Mouse (Mus musculus) hindbrain, embryonic 16.5 days (tissue): Measurements from ENCODE around the gene Bmf. TPM values are rescaled to one million over a fixed set of nuclear protein-coding genes. Genes with fewer than 3 reads are reported as not detected.

Experiments
- ATAC-seq: fragments of 200-750 bp; cut with Nextera tagmentation; 2 replicates; pipeline ENCODE4 v1.8.0; 2017; ENCODE audit warnings: moderate TSS enrichment, moderate library complexity
- H3K27ac ChIP-seq: fragments of 300-500 bp; sonication (generic); 2 replicates; pipeline ENCODE4 v1.5.1; 2014; ENCODE audit warnings: low read depth, mild to moderate bottlenecking, control low read depth, low read length, moderate library complexity
- H3K27me3 ChIP-seq: fragments of 300-500 bp; sonication (generic); replicated peaks from 2 replicates; pipeline ENCODE4 v1.6.1; 2014; ENCODE audit warnings: low read length; ENCODE audit not compliant: control insufficient read depth, insufficient read depth
- H3K36me3 ChIP-seq: fragments of 300-500 bp; sonication (generic); 2 replicates; pipeline ENCODE4 v1.6.1; 2014; ENCODE audit warnings: mild to moderate bottlenecking, low read length, moderate library complexity, mixed read lengths; ENCODE audit not compliant: control insufficient read depth, insufficient read depth
- H3K4me1 ChIP-seq: fragments of 300-500 bp; sonication (generic); 2 replicates; pipeline ENCODE4 v1.6.1; 2014; ENCODE audit warnings: low read depth, low read length; ENCODE audit not compliant: control insufficient read depth, insufficient read depth
- H3K4me2 ChIP-seq: fragments of 300-500 bp; sonication (generic); 2 replicates; pipeline ENCODE4 v1.6.1; 2014; ENCODE audit warnings: mild to moderate bottlenecking, low read length, control low read depth, moderate library complexity
- H3K4me3 ChIP-seq: fragments of 300-500 bp; sonication (generic); 2 replicates; pipeline ENCODE4 v1.5.1; 2014; ENCODE audit warnings: mild to moderate bottlenecking, low read length, control low read depth, moderate library complexity
- H3K9ac ChIP-seq: fragments of 300-500 bp; sonication (generic); 2 replicates; pipeline ENCODE4 v1.6.1; 2014; ENCODE audit warnings: low read depth, mild to moderate bottlenecking, control low read depth, low read length, moderate library complexity
- H3K9me3 ChIP-seq: fragments of 300-500 bp; sonication (generic); 2 replicates; pipeline ENCODE4 v1.6.1; 2014; ENCODE audit warnings: mild to moderate bottlenecking, low read length, moderate library complexity; ENCODE audit not compliant: control insufficient read depth
- WGBS: fragments of 180-500 bp; shearing (Covaris S2); extraction: QIAGEN DNeasy Blood & Tissue Kit; methylation state at CpG from one replicate; pipeline ENCODE4 v1.1.7; 2014; 5-methylcytosine and 5-hydroxymethylcytosine counted together
- polyA plus RNA-seq: library from polyadenylated mRNA; unstranded; fragments of >200 nt; fragmentation: Nextera tagmentation; extraction: Ambion mirVana; gene quantifications from 2 replicates; pipeline ENCODE4 v1.2.1, GENCODE M21; 2015

Bmf gene
- 1.6 and 1.9 TPM in 2 replicates for polyA plus RNA-seq

DNA sequence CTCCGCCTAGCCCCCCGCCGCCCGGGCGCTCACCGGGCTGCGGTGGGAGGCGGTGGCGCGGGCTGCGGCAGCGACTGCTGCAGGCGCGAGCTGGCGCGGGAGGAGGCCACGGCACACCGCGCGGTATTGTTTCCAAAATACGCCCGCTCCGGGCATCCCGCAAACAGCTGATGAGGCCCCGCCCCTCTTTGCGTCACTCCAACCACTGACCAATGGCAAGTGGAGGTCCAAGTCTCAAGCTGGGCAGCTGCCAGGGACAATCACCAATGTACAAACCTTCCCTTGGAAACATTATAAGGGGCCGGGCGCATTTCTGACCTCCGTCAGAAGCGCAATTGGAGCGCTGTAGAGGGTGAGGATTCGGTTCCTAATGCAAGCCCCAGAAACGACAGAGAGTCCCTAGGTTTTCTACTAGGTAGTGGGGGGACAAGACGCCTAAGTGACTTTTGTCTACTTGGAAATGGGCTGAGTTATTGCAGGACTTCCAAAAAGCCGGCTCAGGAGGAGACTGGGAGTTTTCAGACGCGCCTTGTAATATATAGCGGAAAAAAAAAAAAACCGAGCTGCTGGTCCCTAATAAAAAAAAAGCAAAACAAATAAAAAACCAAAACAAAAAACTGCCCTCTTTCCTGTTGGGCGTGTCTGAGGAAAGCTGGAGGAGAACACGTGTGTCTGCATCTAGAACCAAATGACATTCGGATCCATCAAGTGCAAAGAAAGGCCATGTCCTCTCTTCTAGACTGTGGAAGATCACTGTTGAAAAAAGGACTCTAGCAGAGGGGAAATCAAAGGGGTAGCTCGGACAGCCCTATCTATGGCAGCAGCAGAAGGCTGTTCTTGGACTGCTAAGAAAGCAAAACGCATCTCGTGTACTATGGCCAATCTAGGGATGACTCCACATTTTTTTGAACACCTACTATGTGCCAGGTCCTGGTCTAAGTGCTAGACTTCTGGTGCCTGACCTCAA, at the start of gene Bmf:
Gene Bmf (minus strand): TSS at position 181 of the 967 bp plus-strand sequence.
- peak; percentile 93 for ATAC-seq
- under 1% methylated on average over 36 of the region's 45 CpGs for WGBS
- H3K4me3 ChIP-seq, result peak within 1 kb of the TSS; percentile 83
- H3K36me3 ChIP-seq, result no peaks in the 10 kb centered on the region
- H3K9ac ChIP-seq, result peak within 1 kb of the TSS; percentile 80
- peaks cover 38% of the 10 kb centered on the region for H3K4me1 ChIP-seq
- H3K27me3 ChIP-seq, result no peaks in the 10 kb centered on the region
- H3K4me2 ChIP-seq, result peak within 1 kb of the TSS; percentile 92
- no peaks in the 10 kb centered on the region for H3K9me3 ChIP-seq
- H3K27ac ChIP-seq, result peak within 1 kb of the TSS; percentile 64

DNA sequence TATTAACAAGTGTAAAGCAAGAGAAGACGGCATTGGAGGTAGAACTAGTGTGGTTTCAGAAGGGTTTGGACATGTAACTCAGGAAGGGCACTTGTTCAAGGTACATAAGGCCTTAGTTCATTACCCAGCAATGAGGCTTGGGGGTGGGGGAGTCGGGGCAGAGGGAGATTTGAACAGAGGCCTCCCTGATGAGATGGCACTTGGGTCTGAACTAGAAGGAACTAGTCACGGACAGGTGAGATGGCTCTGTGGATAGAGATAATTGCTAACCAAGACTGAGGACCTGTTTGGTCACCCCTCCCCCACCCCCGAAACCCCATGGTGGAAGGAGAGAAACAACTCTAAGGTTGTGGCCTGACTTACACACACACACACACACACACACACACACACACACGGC, 49.6 kb upstream of the Bmf start:
- H3K4me1 ChIP-seq, result no peaks in the 10 kb centered on the region; the same call in none of the 2 replicates
- H3K27me3 ChIP-seq, result no peaks in the 10 kb centered on the region
- H3K4me3 ChIP-seq, result peak overlapping the region; percentile 67
- no peak for ATAC-seq
- peak overlapping the region; percentile 90 for H3K4me2 ChIP-seq
- no peaks in the 10 kb centered on the region for H3K9me3 ChIP-seq
- H3K27ac ChIP-seq, result no peak overlapping the region
- H3K9ac ChIP-seq, result no peak overlapping the region
- no peaks in the 10 kb centered on the region for H3K36me3 ChIP-seq
- 45% methylated on average over 5 of the region's 5 CpGs for whole genome bisulfite sequencing

GRCm38 (mm10) chr2:118597673-118598568, 48.4 kb upstream of the Bmf start, which contains the start of gene Bub1b:
Bub1b (plus strand) TSS chr2:118598211.
- Histone ChIP-seq H3K4me2 (peak within 1 kb of the TSS; percentile 90), H3K9me3 (no peaks in the 10 kb centered on the region), H3K4me1 (no peaks in the 10 kb centered on the region; the same call in none of the 2 replicates), H3K36me3 (no peaks in the 10 kb centered on the region), H3K27ac (no peak within 1 kb of the TSS), H3K9ac (peak within 1 kb of the TSS; percentile 59), H3K4me3 (peak within 1 kb of the TSS; percentile 67), H3K27me3 (no peaks in the 10 kb centered on the region)
- 6% methylated on average over 41 of the region's 41 CpGs for WGBS
- ATAC-seq, result peak; percentile 100

- Histone ChIP-seq H3K9me3 (no peaks in the 10 kb centered on the region), H3K4me2 (no peak overlapping the region), H3K36me3 (no peaks in the 10 kb centered on the region), H3K27ac (no peak overlapping the region), H3K4me1 (no peaks in the 10 kb centered on the region), H3K27me3 (no peaks in the 10 kb centered on the region), H3K9ac (no peak overlapping the region), H3K4me3 (no peak overlapping the region)
- no peak for ATAC-seq
- WGBS, result 87% methylated on average over 4 of the region's 4 CpGs
Measured at GRCm38 (mm10) chr2:118591083-118591482, 41.6 kb upstream of the Bmf start.

GRCm38 (mm10) chr2:118587686-118588085, 38.2 kb upstream of the Bmf start:
- Histone ChIP-seq H3K36me3 (no peaks in the 10 kb centered on the region), H3K27me3 (no peaks in the 10 kb centered on the region), H3K4me2 (no peak overlapping the region), H3K27ac (no peak overlapping the region), H3K4me1 (no peaks in the 10 kb centered on the region), H3K9me3 (no peaks in the 10 kb centered on the region), H3K4me3 (no peak overlapping the region), H3K9ac (no peak overlapping the region)
- 73% methylated on average over 3 of the region's 3 CpGs for WGBS
- no peak for ATAC-seq

- Histone ChIP-seq H3K27ac (no peak overlapping the region), H3K9ac (no peak overlapping the region), H3K4me1 (no peaks in the 10 kb centered on the region), H3K27me3 (no peaks in the 10 kb centered on the region), H3K4me3 (no peak overlapping the region), H3K4me2 (no peak overlapping the region), H3K36me3 (no peaks in the 10 kb centered on the region), H3K9me3 (no peaks in the 10 kb centered on the region)
- WGBS, result 81% methylated on average over 5 of the region's 5 CpGs
- no peak for ATAC-seq
Measured at GRCm38 (mm10) chr2:118586013-118586412, 36.5 kb upstream of the Bmf start.

DNA sequence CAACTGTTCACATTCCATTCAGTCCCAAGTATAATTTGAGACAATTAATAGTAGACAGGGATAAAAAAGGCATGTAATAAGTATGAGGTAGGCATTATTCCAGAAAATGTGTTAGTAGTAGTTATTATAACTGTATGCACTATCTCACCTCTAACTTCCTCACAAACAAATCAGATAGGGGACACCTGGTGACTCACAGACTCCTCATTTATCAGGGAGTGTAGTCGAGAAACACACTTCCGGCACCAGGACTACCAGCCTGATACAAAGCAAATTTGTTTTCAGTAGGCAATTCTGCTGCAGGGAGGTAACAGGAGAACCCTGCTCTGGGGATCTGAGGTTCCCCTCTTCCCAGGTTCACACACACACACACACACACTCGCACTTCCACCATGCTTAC, 23.6 kb upstream of the Bmf start:
- H3K36me3 ChIP-seq, result no peaks in the 10 kb centered on the region
- no peak overlapping the region for H3K4me3 ChIP-seq
- no peak for ATAC-seq
- WGBS, result 98% methylated on average over 3 of the region's 3 CpGs
- H3K9ac ChIP-seq, result no peak overlapping the region
- H3K27ac ChIP-seq, result no peak overlapping the region
- no peaks in the 10 kb centered on the region for H3K9me3 ChIP-seq
- H3K4me2 ChIP-seq, result no peak overlapping the region
- H3K4me1 ChIP-seq, result no peaks in the 10 kb centered on the region
- H3K27me3 ChIP-seq, result no peaks in the 10 kb centered on the region

DNA sequence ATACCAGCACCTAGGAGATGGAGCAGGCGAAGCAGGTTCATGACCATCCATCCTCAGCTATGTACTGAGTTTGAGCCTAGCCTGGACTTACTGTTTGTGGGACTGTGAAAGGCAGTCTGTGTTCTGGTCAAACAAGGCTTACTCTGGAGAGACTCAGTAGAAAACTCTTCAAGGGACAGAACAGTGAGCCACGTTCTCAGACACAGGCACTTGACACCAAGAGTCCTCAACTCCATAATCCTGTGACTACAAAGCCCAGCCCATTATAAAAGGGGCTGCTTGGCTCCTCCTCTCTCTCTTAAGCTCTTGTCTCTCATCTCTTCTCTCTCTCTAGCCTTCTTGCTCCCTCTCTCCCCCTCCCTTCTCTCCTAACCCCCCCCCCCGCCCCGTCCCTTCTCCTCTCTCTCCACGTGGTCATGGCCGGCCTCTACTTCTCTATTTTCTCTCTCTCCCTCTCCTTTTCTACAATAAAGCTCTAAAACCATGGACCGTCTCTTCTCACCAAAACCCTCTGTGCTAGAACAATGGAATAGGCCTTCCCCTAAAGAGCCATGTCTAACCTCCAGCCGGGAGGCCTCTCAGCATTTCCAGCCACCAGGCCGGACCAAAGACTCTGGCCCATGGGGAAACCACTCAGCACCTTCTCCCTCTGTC, 22.8 kb upstream of the Bmf start:
- ATAC-seq, result no peak
- Histone ChIP-seq H3K27ac (no peak overlapping the region), H3K4me3 (no peak overlapping the region), H3K9ac (no peak overlapping the region), H3K4me2 (no peak overlapping the region), H3K4me1 (no peaks in the 10 kb centered on the region), H3K9me3 (no peaks in the 10 kb centered on the region), H3K27me3 (no peaks in the 10 kb centered on the region), H3K36me3 (no peaks in the 10 kb centered on the region)
- 64% methylated on average over 9 of the region's 9 CpGs for WGBS
